Comparison of ENCODE assay signal across 25 mouse cellular contexts in genomic region chr3:83970629-83971028, GRCm38 (mm10).
DNase-seq lines count a peak whose midpoint lies in the region; ATAC-seq lines count a peak whose summit lies in the region.
"Had no signal": no experiment of that assay in that cellular context is flagged by ENCODE, and none has a peak within 500 bp of the region (broad histone marks: within the 10 kb centered on the region; RNA-seq: fewer than 3 reads in every experiment).

No protein-coding gene starts in this region.

- H3K4me2 ChIP-seq in forebrain, embryonic 15.5 days (replicated peaks) = no peak overlapping the region
- H3K4me2 ChIP-seq in forebrain, embryonic 11.5 days (ENCODE audit: low read depth, low read length, severe bottlenecking) = no peak overlapping the region
- H3K4me2 ChIP-seq in heart, embryonic 12.5 days = no peak overlapping the region
- no peak overlapping the region for H3K4me2 ChIP-seq in midbrain, embryonic 14.5 days (ENCODE audit: low read length)
- H3K4me2 ChIP-seq: embryonic facial prominence, embryonic 13.5 days; hindbrain, embryonic 15.5 days; kidney, embryonic 15.5 days; liver, embryonic 13.5 days; lung, embryonic 14.5 days had no signal

- peaks cover 61% of the 10 kb centered on the region for H3K4me1 ChIP-seq in forebrain, embryonic 15.5 days
- H3K4me1 ChIP-seq in forebrain, embryonic 11.5 days (replicated peaks; ENCODE audit: control insufficient read depth, insufficient read depth, low read length) = peaks cover 17% of the 10 kb centered on the region; the same call in 1 of the 2 replicates
- peaks cover 31% of the 10 kb centered on the region for H3K4me1 ChIP-seq in heart, embryonic 12.5 days (replicated peaks)
- H3K4me1 ChIP-seq in midbrain, embryonic 10.5 days = peaks cover 50% of the 10 kb centered on the region
- H3K4me1 ChIP-seq in midbrain, embryonic 14.5 days (ENCODE audit: control insufficient read depth, insufficient read depth, low read length) = peaks cover 23% of the 10 kb centered on the region; the same call in 1 of the 2 replicates

- H3K27me3 ChIP-seq in forebrain, embryonic 15.5 days = no peaks in the 10 kb centered on the region
- H3K27me3 ChIP-seq in forebrain, embryonic 11.5 days (ENCODE audit: control insufficient read depth, insufficient read depth, low read length) = no peaks in the 10 kb centered on the region
- H3K27me3 ChIP-seq in heart, embryonic 12.5 days (replicated peaks) = no peaks in the 10 kb centered on the region
- H3K27me3 ChIP-seq in midbrain, embryonic 10.5 days (ENCODE audit: low read depth, poor library complexity, severe bottlenecking) = no peaks in the 10 kb centered on the region
- no peaks in the 10 kb centered on the region for H3K27me3 ChIP-seq in midbrain, embryonic 14.5 days (ENCODE audit: control insufficient read depth, insufficient read depth, low read length)
- H3K27me3 ChIP-seq: embryonic facial prominence, embryonic 13.5 days; hindbrain, embryonic 15.5 days; kidney, embryonic 15.5 days; liver, embryonic 13.5 days had no signal

- 23% methylated on average over 1 of the region's 1 CpGs for WGBS in forebrain, embryonic 15.5 days
- WGBS in forebrain, embryonic 11.5 days = 32% methylated on average over 1 of the region's 1 CpGs
- 35% methylated on average over 1 of the region's 1 CpGs for WGBS in heart, embryonic 12.5 days
- WGBS in midbrain, embryonic 10.5 days = 63% methylated on average over 1 of the region's 1 CpGs
- WGBS in midbrain, embryonic 14.5 days = 20% methylated on average over 1 of the region's 1 CpGs

- no peak for ATAC-seq in forebrain, embryonic 15.5 days (replicated peaks)
- no peak for ATAC-seq in forebrain, embryonic 11.5 days (replicated peaks; ENCODE audit: low FRiP score)
- ATAC-seq in heart, embryonic 12.5 days (ENCODE audit: insufficient number of reproducible peaks, low FRiP score) = no peak
- no peak for ATAC-seq in midbrain, embryonic 14.5 days (ENCODE audit: low FRiP score, low TSS enrichment)
- ATAC-seq: activated CD4-positive, CD25-positive, alpha-beta regulatory T cell, adult 4 months; intestine, postnatal 0 days had no signal

- no peaks in the 10 kb centered on the region for H3K9me3 ChIP-seq in forebrain, embryonic 15.5 days
- no peaks in the 10 kb centered on the region for H3K9me3 ChIP-seq in forebrain, embryonic 11.5 days (ENCODE audit: control insufficient read depth, low read length)
- H3K9me3 ChIP-seq in heart, embryonic 12.5 days (replicated peaks) = no peaks in the 10 kb centered on the region
- H3K9me3 ChIP-seq in midbrain, embryonic 10.5 days (replicated peaks) = no peaks in the 10 kb centered on the region
- H3K9me3 ChIP-seq in midbrain, embryonic 14.5 days (ENCODE audit: control insufficient read depth, low read length) = no peaks in the 10 kb centered on the region
- H3K9me3 ChIP-seq: embryonic facial prominence, embryonic 13.5 days; G1E; hindbrain, embryonic 15.5 days; kidney, embryonic 15.5 days; liver, embryonic 13.5 days had no signal

- intact Hi-C loops in heart, postnatal 25 days (cut with DNase I) = no loop called here

- no peak overlapping the region for H3K4me3 ChIP-seq in forebrain, embryonic 15.5 days
- H3K4me3 ChIP-seq in forebrain, embryonic 11.5 days (ENCODE audit: low read depth, low read length) = no peak overlapping the region
- no peak overlapping the region for H3K4me3 ChIP-seq in heart, embryonic 12.5 days
- no peak overlapping the region for H3K4me3 ChIP-seq in midbrain, embryonic 10.5 days
- H3K4me3 ChIP-seq in midbrain, embryonic 14.5 days (replicated peaks; ENCODE audit: low read depth, low read length) = no peak overlapping the region
- H3K4me3 ChIP-seq: embryonic facial prominence, embryonic 13.5 days; hindbrain, embryonic 15.5 days; kidney, embryonic 15.5 days; left cerebral cortex, adult 2 months; liver, embryonic 13.5 days had no signal

- no peak overlapping the region for H3K9ac ChIP-seq in forebrain, embryonic 15.5 days (replicated peaks)
- H3K9ac ChIP-seq in forebrain, embryonic 11.5 days (ENCODE audit: low read length) = no peak overlapping the region
- H3K9ac ChIP-seq in heart, embryonic 12.5 days = no peak overlapping the region
- no peak overlapping the region for H3K9ac ChIP-seq in midbrain, embryonic 14.5 days (replicated peaks; ENCODE audit: low read length)
- H3K9ac ChIP-seq: embryonic facial prominence, embryonic 13.5 days; hindbrain, embryonic 15.5 days; kidney, embryonic 15.5 days; liver, embryonic 13.5 days; lung, embryonic 14.5 days had no signal

- H3K27ac ChIP-seq in forebrain, embryonic 15.5 days (replicated peaks) = 0 out of 2 replicates have a peak overlapping the region, but pooled peaks have one; percentile 39
- no peak overlapping the region for H3K27ac ChIP-seq in forebrain, embryonic 11.5 days (ENCODE audit: low read depth, low read length)
- peak overlapping the region; percentile 74 for H3K27ac ChIP-seq in heart, embryonic 12.5 days (ENCODE audit: poor library complexity, severe bottlenecking)
- H3K27ac ChIP-seq in midbrain, embryonic 10.5 days (replicated peaks) = 0 out of 2 replicates have a peak overlapping the region, but pooled peaks have one; percentile 38
- H3K27ac ChIP-seq in midbrain, embryonic 14.5 days (replicated peaks; ENCODE audit: low read depth, low read length) = no peak overlapping the region
- H3K27ac ChIP-seq: embryonic facial prominence, embryonic 13.5 days; hindbrain, embryonic 15.5 days; kidney, embryonic 15.5 days; left cerebral cortex, adult 2 months; liver, embryonic 13.5 days had no signal

- peaks cover 7% of the 10 kb centered on the region for H3K36me3 ChIP-seq in forebrain, embryonic 15.5 days
- no peaks in the 10 kb centered on the region; the same call in 1 of the 2 replicates for H3K36me3 ChIP-seq in forebrain, embryonic 11.5 days (ENCODE audit: control insufficient read depth, insufficient read depth, low read length)
- no peaks in the 10 kb centered on the region for H3K36me3 ChIP-seq in heart, embryonic 12.5 days
- H3K36me3 ChIP-seq in midbrain, embryonic 10.5 days = 0 out of 2 replicates have a peak, but pooled peaks cover 12% of the 10 kb centered on the region
- H3K36me3 ChIP-seq in midbrain, embryonic 14.5 days (ENCODE audit: control insufficient read depth, insufficient read depth, low read length) = no peaks in the 10 kb centered on the region
- H3K36me3 ChIP-seq: hindbrain, embryonic 15.5 days had no signal

- DNase-seq in forebrain, embryonic 11.5 days (ENCODE audit: low spot score) = no peak
- no peak for DNase-seq in heart, postnatal 25 days (ENCODE audit: low spot score)
- DNase-seq in midbrain, embryonic 10.5 days (ENCODE audit: low spot score) = no peak
- DNase-seq in midbrain, embryonic 14.5 days = no peak
- no peak for DNase-seq in testis, postnatal 14 days (ENCODE audit: low spot score)
- DNase-seq: adrenal gland, postnatal 10 days; cerebellum, adult 9-11 months; kidney, postnatal 4 days; layer of hippocampus, adult 9-11 months; left cerebral cortex, postnatal 4 days; liver, embryonic 13.5 days; lung, embryonic 14.5 days; lung, postnatal 36 days; right cerebral cortex, postnatal 14 days; spleen, adult 18-20 months; thymus, postnatal 36 days had no signal

Comparison
In these comparisons a context has a peak if more than half of its experiments do, and no peak if none do; other contexts are left out.
1. H3K27ac ChIP-seq: peak in forebrain, embryonic 15.5 days (single experiment), heart, embryonic 12.5 days (single experiment) and midbrain, embryonic 10.5 days (single experiment); none in forebrain, embryonic 11.5 days (single experiment) and midbrain, embryonic 14.5 days (single experiment).